Mouse (Mus musculus) testis, adult 2 months (tissue): ENCODE results near the gene A2ml1. TPM values are rescaled to one million over a fixed set of nuclear protein-coding genes. Genes with fewer than 3 reads are reported as not detected.
A peak's percentile ranks its signal among the peaks of the same experiment; 100 is the strongest.

Source experiments
- H3K27ac ChIP-seq: fragments of 200-500 bp; 2 replicates; pipeline ENCODE4 v1.5.1; 2012; ENCODE audit warnings: low read depth, low read length; ENCODE audit not compliant: control insufficient read depth, insufficient read depth
- H3K27me3 ChIP-seq: fragments of 200-500 bp; 2 replicates; pipeline ENCODE4 v1.6.1; 2012; ENCODE audit warnings: mild to moderate bottlenecking, low read length, moderate library complexity; ENCODE audit not compliant: control insufficient read depth, insufficient read depth
- H3K36me3 ChIP-seq: fragments of 200-500 bp; 2 replicates; pipeline ENCODE4 v1.6.1; 2012; ENCODE audit warnings: mild to moderate bottlenecking, low read length; ENCODE audit not compliant: control insufficient read depth, insufficient read depth
- H3K4me1 ChIP-seq: fragments of 200-500 bp; 2 replicates; pipeline ENCODE4 v1.6.1; 2012; ENCODE audit warnings: low read length; ENCODE audit not compliant: control insufficient read depth, insufficient read depth
- H3K4me3 ChIP-seq: fragments of 200-500 bp; 2 replicates; pipeline ENCODE4 v1.5.1; 2012; ENCODE audit warnings: low read depth, mild to moderate bottlenecking, low read length, moderate library complexity, mixed read lengths; ENCODE audit not compliant: control insufficient read depth
- CTCF ChIP-seq: fragments of 200-500 bp; IDR thresholded peaks from 2 replicates; pipeline ENCODE4 v1.5.1; 2012; ENCODE audit warnings: low read depth, mild to moderate bottlenecking, inconsistent platforms, low read length, moderate library complexity; ENCODE audit not compliant: control insufficient read depth, insufficient read depth, insufficient replicate concordance
- POLR2A ChIP-seq: fragments of 200-500 bp; IDR thresholded peaks from 2 replicates; pipeline ENCODE4 v1.6.1; 2012; ENCODE audit warnings: low read depth, mild to moderate bottlenecking, inconsistent platforms, low read length, moderate library complexity; ENCODE audit not compliant: control insufficient read depth
- polyA plus RNA-seq: library from polyadenylated mRNA; depleted of rRNA; stranded (reverse); fragments of >200 nt; gene quantifications from 2 replicates; pipeline ENCODE4 v1.2.3, GENCODE M21; 2012

A2ml1 gene
- polyA plus RNA-seq, 1 experiment: 0.17 TPM

GRCm38 (mm10) chr6:128602463-128603201 lies 21.2 kb upstream of the A2ml1 start:
- Histone ChIP-seq H3K4me3 (no peak overlapping the region), H3K36me3 (no peaks in the 10 kb centered on the region), H3K4me1 (no peaks in the 10 kb centered on the region), H3K27me3 (no peaks in the 10 kb centered on the region), H3K27ac (no peak overlapping the region)
- no peak for TF ChIP-seq CTCF
- no peak for TF ChIP-seq POLR2A

GRCm38 (mm10) chr6:128602026-128602425 lies 20.6 kb upstream of the A2ml1 start:
- TF ChIP-seq CTCF: no peak
- TF ChIP-seq POLR2A: no peak
- H3K4me1 ChIP-seq: peaks cover 2% of the 10 kb centered on the region; the same call in 1 of the 2 replicates
- H3K27me3 ChIP-seq: no peaks in the 10 kb centered on the region
- H3K4me3 ChIP-seq: no peak overlapping the region
- no peak overlapping the region for H3K27ac ChIP-seq
- no peaks in the 10 kb centered on the region for H3K36me3 ChIP-seq

- Histone ChIP-seq H3K27me3 (no peaks in the 10 kb centered on the region), H3K4me3 (no peak overlapping the region), H3K27ac (no peak overlapping the region), H3K4me1 (peaks cover 4% of the 10 kb centered on the region; the same call in 1 of the 2 replicates), H3K36me3 (no peaks in the 10 kb centered on the region)
- TF ChIP-seq POLR2A: no peak
- TF ChIP-seq CTCF: peak; percentile 27; the same call in 1 of the 2 replicates
Observed at GRCm38 (mm10) chr6:128599555-128599954, 18.1 kb upstream of the A2ml1 start.

GRCm38 (mm10) chr6:128598256-128599047 lies 17.0 kb upstream of the A2ml1 start:
- H3K27ac ChIP-seq: no peak overlapping the region
- no peaks in the 10 kb centered on the region for H3K36me3 ChIP-seq
- no peak overlapping the region for H3K4me3 ChIP-seq
- no peak for TF ChIP-seq POLR2A
- no peak for TF ChIP-seq CTCF
- H3K4me1 ChIP-seq: peaks cover 4% of the 10 kb centered on the region; the same call in 1 of the 2 replicates
- no peaks in the 10 kb centered on the region for H3K27me3 ChIP-seq

- no peaks in the 10 kb centered on the region for H3K27me3 ChIP-seq
- H3K4me1 ChIP-seq: peaks cover 4% of the 10 kb centered on the region; the same call in 1 of the 2 replicates
- H3K27ac ChIP-seq: peak overlapping the region; percentile 14
- H3K4me3 ChIP-seq: peak overlapping the region; percentile 77
- no peaks in the 10 kb centered on the region for H3K36me3 ChIP-seq
- no peak for TF ChIP-seq POLR2A
- TF ChIP-seq CTCF: no peak
Observed at GRCm38 (mm10) chr6:128597121-128597522, 15.7 kb upstream of the A2ml1 start.

GRCm38 (mm10) chr6:128594651-128595050 lies 13.2 kb upstream of the A2ml1 start:
- no peaks in the 10 kb centered on the region for H3K27me3 ChIP-seq
- TF ChIP-seq CTCF: no peak
- no peak for TF ChIP-seq POLR2A
- no peak overlapping the region for H3K27ac ChIP-seq
- H3K4me1 ChIP-seq: peaks cover 4% of the 10 kb centered on the region; the same call in 1 of the 2 replicates
- no peaks in the 10 kb centered on the region for H3K36me3 ChIP-seq
- no peak overlapping the region for H3K4me3 ChIP-seq

- no peaks in the 10 kb centered on the region; the same call in 1 of the 2 replicates for H3K4me1 ChIP-seq
- no peak overlapping the region for H3K27ac ChIP-seq
- no peaks in the 10 kb centered on the region for H3K27me3 ChIP-seq
- no peaks in the 10 kb centered on the region for H3K36me3 ChIP-seq
- TF ChIP-seq CTCF (no peak), POLR2A (no peak)
- H3K4me3 ChIP-seq: no peak overlapping the region
Observed at GRCm38 (mm10) chr6:128589426-128589825, 8.0 kb upstream of the A2ml1 start.
